Mouse (Mus musculus) 416B (cell line): ENCODE data around the gene Clic1.
A peak's percentile ranks its signal among the peaks of the same experiment; 100 is the strongest.

Source experiments
- DNase-seq: peaks from one replicate; pipeline ENCODE4 v3.0.0; 2011; ENCODE audit warnings: low read depth

The Clic1 gene

GRCm38 (mm10) chr17:35092403-35093198 lies 42.8 kb downstream of the Clic1 start:
- DNase-seq, result no peak

GRCm38 (mm10) chr17:35094475-35095365 lies 45.0 kb downstream of the Clic1 start:
- peak; percentile 46 for DNase-seq

GRCm38 (mm10) chr17:35096597-35096996 lies 46.8 kb downstream of the Clic1 start:
- DNase-seq, result no peak

- DNase-seq, result no peak
Observed at GRCm38 (mm10) chr17:35097164-35097655, 47.4 kb downstream of the Clic1 start.

GRCm38 (mm10) chr17:35100196-35100765 lies 50.5 kb downstream of the Clic1 start:
- DNase-seq, result no peak

GRCm38 (mm10) chr17:35101161-35101560 lies 51.4 kb downstream of the Clic1 start:
- DNase-seq, result no peak

- no peak for DNase-seq
Observed at GRCm38 (mm10) chr17:35102299-35102698, 52.5 kb downstream of the Clic1 start.

- DNase-seq, result peak; percentile 53
Observed at GRCm38 (mm10) chr17:35103221-35103690, 53.5 kb downstream of the Clic1 start.

- no peak for DNase-seq
Observed at GRCm38 (mm10) chr17:35104079-35104478, 54.3 kb downstream of the Clic1 start.

GRCm38 (mm10) chr17:35104754-35105153 lies 55.0 kb downstream of the Clic1 start:
- DNase-seq, result no peak

- DNase-seq, result peak; percentile 64
Observed at GRCm38 (mm10) chr17:35105740-35106389, 56.1 kb downstream of the Clic1 start.

- peak; percentile 47 for DNase-seq
Observed at GRCm38 (mm10) chr17:35106522-35106921, 56.8 kb downstream of the Clic1 start.

GRCm38 (mm10) chr17:35108097-35108496 lies 58.3 kb downstream of the Clic1 start, which contains the start of gene Ly6g5c:
TSS of gene Ly6g5c (plus strand) at chr17:35108279.
- no peak for DNase-seq
